Mouse (Mus musculus) kidney, postnatal 0 days (tissue): ENCODE data around the gene Lrrc42. TPM values are rescaled to one million over a fixed set of nuclear protein-coding genes. Genes with fewer than 3 reads are reported as not detected.

Source experiments
- ATAC-seq: fragments of 200-750 bp; cut with Nextera tagmentation; replicated peaks from 2 replicates; pipeline ENCODE4 v1.8.0; 2017; ENCODE audit warnings: low read depth, moderate number of reproducible peaks, moderate TSS enrichment, moderate library complexity; ENCODE audit not compliant: low FRiP score
- DNase-seq: peaks from one replicate; pipeline ENCODE4 v3.0.0-alpha.2; 2016; ENCODE audit warnings: low spot score
- H3K27ac ChIP-seq: fragments of 300-500 bp; sonication (generic); 2 replicates; pipeline ENCODE4 v1.5.1; 2014; ENCODE audit warnings: mild to moderate bottlenecking
- H3K27me3 ChIP-seq: fragments of 300-500 bp; sonication (generic); 2 replicates; pipeline ENCODE4 v1.6.1; 2014; ENCODE audit warnings: low read length, mixed read lengths; ENCODE audit not compliant: insufficient read depth
- H3K36me3 ChIP-seq: fragments of 300-500 bp; sonication (generic); 2 replicates; pipeline ENCODE4 v1.6.1; 2014; ENCODE audit warnings: low read length, mixed read lengths; ENCODE audit not compliant: insufficient read depth
- H3K4me1 ChIP-seq: fragments of 300-500 bp; sonication (generic); replicated peaks from 2 replicates; pipeline ENCODE4 v1.6.1; 2014; ENCODE audit warnings: antibody characterized with exemption, low read length, mixed read lengths; ENCODE audit not compliant: insufficient read depth
- H3K4me2 ChIP-seq: fragments of 300-500 bp; sonication (generic); 2 replicates; pipeline ENCODE4 v1.6.1; 2014; ENCODE audit warnings: mild to moderate bottlenecking, low read length, moderate library complexity, mixed read lengths
- H3K4me3 ChIP-seq: fragments of 300-500 bp; sonication (generic); replicated peaks from 2 replicates; pipeline ENCODE4 v1.5.1; 2014; ENCODE audit warnings: low read depth, low read length
- H3K9ac ChIP-seq: fragments of 300-500 bp; sonication (generic); 2 replicates; pipeline ENCODE4 v1.6.1; 2014; ENCODE audit warnings: low read depth, low read length
- H3K9me3 ChIP-seq: fragments of 300-500 bp; sonication (generic); replicated peaks from 2 replicates; pipeline ENCODE4 v1.6.1; 2016; ENCODE audit warnings: low read length, inconsistent platforms, mixed read lengths
- CTCF ChIP-seq: IDR thresholded peaks from 2 replicates; pipeline ENCODE4 v1.5.1; 2016; ENCODE audit warnings: antibody characterized with exemption, low read depth, mild to moderate bottlenecking, moderate library complexity
- WGBS: fragments of 180-500 bp; shearing (Covaris S2); extraction: QIAGEN DNeasy Blood & Tissue Kit; methylation state at CpG from one replicate; pipeline ENCODE4 v1.1.7; 2014; 5-methylcytosine and 5-hydroxymethylcytosine counted together
- polyA plus RNA-seq: library from polyadenylated mRNA; unstranded; fragments of >200 nt; fragmentation: Nextera tagmentation; extraction: Ambion mirVana; gene quantifications from 2 replicates; pipeline ENCODE4 v1.2.1, GENCODE M21; 2015

Gene Lrrc42
- polyA plus RNA-seq, 1 experiment from 2014 or later = 72.2 TPM

GRCm38 (mm10) chr4:107298071-107298606, 44.8 kb upstream of the Lrrc42 start:
- DNase-seq (no peak), ATAC-seq (no peak)
- no peak overlapping the region for H3K27ac ChIP-seq
- no peaks in the 10 kb centered on the region for H3K27me3 ChIP-seq
- TF ChIP-seq CTCF = no peak
- no peak overlapping the region for H3K4me3 ChIP-seq
- H3K4me1 ChIP-seq = no peaks in the 10 kb centered on the region
- H3K9me3 ChIP-seq = no peaks in the 10 kb centered on the region
- H3K9ac ChIP-seq = no peak overlapping the region
- 76% methylated on average over 8 of the region's 8 CpGs for WGBS
- no peak overlapping the region for H3K4me2 ChIP-seq
- H3K36me3 ChIP-seq = no peaks in the 10 kb centered on the region

GRCm38 (mm10) chr4:107292273-107292662, 38.9 kb upstream of the Lrrc42 start:
- Histone ChIP-seq H3K27ac (no peak overlapping the region), H3K9me3 (no peaks in the 10 kb centered on the region), H3K4me2 (no peak overlapping the region), H3K36me3 (no peaks in the 10 kb centered on the region), H3K9ac (no peak overlapping the region), H3K4me1 (no peaks in the 10 kb centered on the region), H3K4me3 (no peak overlapping the region), H3K27me3 (no peaks in the 10 kb centered on the region)
- WGBS = 24% methylated on average over 4 of the region's 4 CpGs
- no peak for TF ChIP-seq CTCF
- ATAC-seq (no peak), DNase-seq (no peak)

- no peak overlapping the region for H3K4me3 ChIP-seq
- no peaks in the 10 kb centered on the region for H3K36me3 ChIP-seq
- no peak overlapping the region for H3K9ac ChIP-seq
- ATAC-seq = no peak
- DNase-seq = no peak
- no peak overlapping the region for H3K4me2 ChIP-seq
- H3K27me3 ChIP-seq = no peaks in the 10 kb centered on the region
- 80% methylated on average over 7 of the region's 7 CpGs for WGBS
- no peaks in the 10 kb centered on the region for H3K4me1 ChIP-seq
- no peak overlapping the region for H3K27ac ChIP-seq
- no peaks in the 10 kb centered on the region for H3K9me3 ChIP-seq
- no peak for TF ChIP-seq CTCF
Observed at GRCm38 (mm10) chr4:107291611-107292272, 38.4 kb upstream of the Lrrc42 start.

GRCm38 (mm10) chr4:107287517-107287916, 34.2 kb upstream of the Lrrc42 start:
- Histone ChIP-seq H3K4me1 (no peaks in the 10 kb centered on the region), H3K27ac (no peak overlapping the region), H3K9ac (no peak overlapping the region), H3K27me3 (no peaks in the 10 kb centered on the region), H3K4me3 (no peak overlapping the region), H3K4me2 (no peak overlapping the region), H3K9me3 (no peaks in the 10 kb centered on the region), H3K36me3 (no peaks in the 10 kb centered on the region)
- WGBS = 80% methylated on average over 2 of the region's 2 CpGs
- DNase-seq (no peak), ATAC-seq (no peak)
- TF ChIP-seq CTCF = no peak

- H3K9ac ChIP-seq = no peak overlapping the region
- TF ChIP-seq CTCF = no peak
- H3K27ac ChIP-seq = no peak overlapping the region
- H3K4me1 ChIP-seq = no peaks in the 10 kb centered on the region
- no peaks in the 10 kb centered on the region for H3K9me3 ChIP-seq
- H3K27me3 ChIP-seq = no peaks in the 10 kb centered on the region
- no peak overlapping the region for H3K4me3 ChIP-seq
- ATAC-seq (no peak), DNase-seq (no peak)
- H3K36me3 ChIP-seq = no peaks in the 10 kb centered on the region
- no peak overlapping the region for H3K4me2 ChIP-seq
- WGBS = 97% methylated on average over 8 of the region's 8 CpGs
Observed at GRCm38 (mm10) chr4:107286386-107286785, 33.1 kb upstream of the Lrrc42 start.

- ATAC-seq (no peak), DNase-seq (no peak)
- H3K4me2 ChIP-seq = no peak overlapping the region
- WGBS = 47% methylated on average over 3 of the region's 3 CpGs
- no peak for TF ChIP-seq CTCF
- no peaks in the 10 kb centered on the region for H3K27me3 ChIP-seq
- peaks cover 2% of the 10 kb centered on the region; the same call in 1 of the 2 replicates for H3K36me3 ChIP-seq
- H3K4me1 ChIP-seq = no peaks in the 10 kb centered on the region
- H3K4me3 ChIP-seq = no peak overlapping the region
- H3K9me3 ChIP-seq = no peaks in the 10 kb centered on the region
- no peak overlapping the region for H3K27ac ChIP-seq
- no peak overlapping the region for H3K9ac ChIP-seq
Observed at GRCm38 (mm10) chr4:107285446-107286200, 32.3 kb upstream of the Lrrc42 start.
